8 mouse cellular contexts compared by ENCODE assay signal in the genomic region with DNA sequence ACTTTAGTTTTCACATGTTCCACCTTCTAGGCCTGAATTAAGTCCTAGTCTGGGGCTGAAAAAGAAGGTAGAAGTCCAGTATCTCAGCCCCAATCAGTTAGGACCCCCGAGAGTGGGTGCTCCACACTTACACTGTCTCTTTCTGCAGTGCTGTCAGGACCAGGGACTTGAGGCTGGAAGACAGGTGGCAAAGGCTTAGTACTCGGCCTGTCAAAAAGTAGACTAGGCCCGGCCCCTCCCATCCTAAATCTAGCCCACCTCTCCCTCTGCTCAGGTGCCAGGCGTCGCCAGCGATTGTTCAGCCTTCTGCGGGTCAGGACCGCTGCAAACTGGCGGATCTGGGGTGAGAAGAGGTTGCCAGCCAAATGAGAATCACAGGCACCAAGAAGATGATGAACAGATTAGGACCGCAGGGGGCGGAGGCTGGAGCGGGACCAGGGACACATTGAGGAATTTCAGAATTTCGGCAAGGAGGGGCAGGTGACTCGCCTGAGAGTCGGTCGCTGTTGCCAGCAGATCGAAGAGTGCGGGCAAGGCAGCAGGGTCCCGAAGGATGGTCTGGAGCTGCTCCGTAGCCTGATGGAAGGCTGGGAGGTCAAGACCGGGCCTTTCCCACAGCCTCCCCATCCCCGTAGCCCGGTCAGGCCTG. TPM values are rescaled to one million over a fixed set of nuclear protein-coding genes. Genes with fewer than 3 reads are reported as not detected.
DNase-seq lines count a peak whose midpoint lies in the region; ATAC-seq and TF ChIP-seq lines count a peak whose summit lies in the region.

No protein-coding gene starts in this region.

- ATAC-seq in megakaryocyte-erythroid progenitor cell, adult 5-6 weeks (replicated peaks; ENCODE audit: low FRiP score, low TSS enrichment, poor library complexity, severe bottlenecking) = peak; percentile 43

- DNase-seq in adrenal gland, postnatal 10 days = peak; percentile 54
- no peak for DNase-seq in adrenal gland, adult 18-20 months (ENCODE audit: low spot score in 2 of 2)
- peak; percentile 41 for DNase-seq in urinary bladder, postnatal 25 days (ENCODE audit: low spot score)
- DNase-seq in urinary bladder, postnatal 4 days (ENCODE audit: low spot score in 2 of 2) = no peak
- no peak for DNase-seq in gastrocnemius, adult 2 months
- peak; percentile 48 for DNase-seq in kidney, postnatal 10 days
- DNase-seq in c-Kit-positive CD71-positive TER-119-positive erythroid progenitor cells, embryonic 14.5 days (ENCODE audit: low spot score) = no peak

- peak overlapping the region; percentile 84 for H3K4me3 ChIP-seq in gastrocnemius, adult 2 months

- no peak for TF ChIP-seq CTCF in gastrocnemius, adult 2 months (IDR thresholded peaks at IDR 0.05)

- peak overlapping the region; percentile 87 for H3K27ac ChIP-seq in gastrocnemius, adult 2 months

- intact Hi-C loops in gastrocnemius, adult 2 months (cut with DNase I) = no loop called here

RNA-seq across cellular contexts. Expression of a gene that starts 0.8 kb away (rescaled TPM):
- total RNA-seq in adrenal gland, postnatal 10 days (2021) = 10 to 100 TPM; 72.1 to 82.4 TPM
- total RNA-seq in adrenal gland, adult 18-20 months (2021) = 100 to 1,000 TPM in 1 of 2 experiments, 10 to 100 TPM in 1; 95.4 to 122 TPM
- 10 to 100 TPM; 73.2 to 81.0 TPM for total RNA-seq in gastrocnemius, adult 2 months (2021)
- total RNA-seq in megakaryocyte-erythroid progenitor cell, adult 5-6 weeks (2014; fragmentation: Nextera tagmentation) = 79.0 and 101 TPM in 2 replicates
- total RNA-seq in megakaryocyte-erythroid progenitor cell, adult 5-6 weeks (2017) = 21.2 and 26.9 TPM in 2 replicates

RNA-seq across cellular contexts. Expression of a gene that starts 2.7 kb away (rescaled TPM):
- 1 to 10 TPM; 1.1 to 3.8 TPM for total RNA-seq in adrenal gland, postnatal 10 days (2021)
- 1 to 10 TPM in 1 of 2 experiments, not detected in 1; 2.1 TPM for total RNA-seq in adrenal gland, adult 18-20 months (2021)
- total RNA-seq in gastrocnemius, adult 2 months (2021) = 1 to 10 TPM; 1.1 to 2.3 TPM
- 4.9 and 11.6 TPM in 2 replicates for total RNA-seq in megakaryocyte-erythroid progenitor cell, adult 5-6 weeks (2014; fragmentation: Nextera tagmentation)
- total RNA-seq in megakaryocyte-erythroid progenitor cell, adult 5-6 weeks (2017) = 3.5 and 3.7 TPM in 2 replicates

RNA-seq across cellular contexts. Expression of a gene that starts 8.6 kb away (rescaled TPM):
- 10 to 100 TPM; 69.7 to 75.9 TPM for total RNA-seq in adrenal gland, postnatal 10 days (2021)
- total RNA-seq in adrenal gland, adult 18-20 months (2021) = 10 to 100 TPM; 70.2 to 84.9 TPM
- 10 to 100 TPM; 15.0 to 21.3 TPM for total RNA-seq in gastrocnemius, adult 2 months (2021)
- total RNA-seq in megakaryocyte-erythroid progenitor cell, adult 5-6 weeks (2014; fragmentation: Nextera tagmentation) = 43.8 and 52.6 TPM in 2 replicates
- 61.9 and 77.4 TPM in 2 replicates for total RNA-seq in megakaryocyte-erythroid progenitor cell, adult 5-6 weeks (2017)

RNA-seq across cellular contexts. Expression of a gene that starts 15.0 kb away (rescaled TPM):
- total RNA-seq in adrenal gland, postnatal 10 days (2021) = 1 to 10 TPM in 1 of 2 experiments, under 1 TPM in 1; 0.93 to 3.0 TPM
- total RNA-seq in adrenal gland, adult 18-20 months (2021) = 1 to 10 TPM in 1 of 2 experiments, under 1 TPM in 1; 0.58 to 1.2 TPM
- total RNA-seq in gastrocnemius, adult 2 months (2021) = under 1 TPM; 0.20 to 0.28 TPM
- total RNA-seq in megakaryocyte-erythroid progenitor cell, adult 5-6 weeks (2014; fragmentation: Nextera tagmentation) = 0.87 and 0.99 TPM in 2 replicates
- 0.69 TPM in 1 of 2 replicates, not detected in the other for total RNA-seq in megakaryocyte-erythroid progenitor cell, adult 5-6 weeks (2017)

RNA-seq across cellular contexts. Expression of a gene that starts 17.2 kb away (rescaled TPM):
- total RNA-seq in adrenal gland, postnatal 10 days (2021) = 1 to 10 TPM; 2.0 to 2.9 TPM
- 1 to 10 TPM; 3.5 to 7.4 TPM for total RNA-seq in adrenal gland, adult 18-20 months (2021)
- total RNA-seq in gastrocnemius, adult 2 months (2021) = not detected
- 28.2 and 53.3 TPM in 2 replicates for total RNA-seq in megakaryocyte-erythroid progenitor cell, adult 5-6 weeks (2014; fragmentation: Nextera tagmentation)
- total RNA-seq in megakaryocyte-erythroid progenitor cell, adult 5-6 weeks (2017) = 16.0 and 27.6 TPM in 2 replicates

Comparison
In these comparisons a context has a peak if more than half of its experiments do, and no peak if none do; other contexts are left out.
1. DNase-seq: peak in adrenal gland, postnatal 10 days (single experiment), urinary bladder, postnatal 25 days (single experiment) and kidney, postnatal 10 days (single experiment); none in adrenal gland, adult 18-20 months (0 of 2), urinary bladder, postnatal 4 days (0 of 2), gastrocnemius, adult 2 months (single experiment) and c-Kit-positive CD71-positive TER-119-positive erythroid progenitor cells, embryonic 14.5 days (single experiment).